Mouse (Mus musculus) hematopoietic stem cell, adult 5-6 weeks (primary cell): ENCODE results near the gene Slc15a5. TPM values are rescaled to one million over a fixed set of nuclear protein-coding genes. Genes with fewer than 3 reads are reported as not detected.

Source experiments
- ATAC-seq, 2 experiments: fragments of 125-278 bp in 1 of 2; replicated peaks in 1 of 2; 2 replicates each; pipeline ENCODE4 v1.8.0; 2016 to 2017; ENCODE audit warnings: inconsistent platforms in 2 of 2, mild to moderate bottlenecking in 2 of 2, moderate number of reproducible peaks in 2 of 2, low read depth in 1 of 2, moderate TSS enrichment in 1 of 2; ENCODE audit not compliant: low FRiP score in 2 of 2, poor library complexity in 2 of 2, severe bottlenecking in 2 of 2, insufficient read depth in 1 of 2, low TSS enrichment in 1 of 2
- total RNA-seq: library from RNA; stranded (forward); fragments of 172-1452, 232-1000 nt; gene quantifications from 2 replicates; pipeline ENCODE4 v1.2.3, GENCODE M21; 2017

Gene Slc15a5
- total RNA-seq, 1 experiment from 2014 or later, result not detected

DNA sequence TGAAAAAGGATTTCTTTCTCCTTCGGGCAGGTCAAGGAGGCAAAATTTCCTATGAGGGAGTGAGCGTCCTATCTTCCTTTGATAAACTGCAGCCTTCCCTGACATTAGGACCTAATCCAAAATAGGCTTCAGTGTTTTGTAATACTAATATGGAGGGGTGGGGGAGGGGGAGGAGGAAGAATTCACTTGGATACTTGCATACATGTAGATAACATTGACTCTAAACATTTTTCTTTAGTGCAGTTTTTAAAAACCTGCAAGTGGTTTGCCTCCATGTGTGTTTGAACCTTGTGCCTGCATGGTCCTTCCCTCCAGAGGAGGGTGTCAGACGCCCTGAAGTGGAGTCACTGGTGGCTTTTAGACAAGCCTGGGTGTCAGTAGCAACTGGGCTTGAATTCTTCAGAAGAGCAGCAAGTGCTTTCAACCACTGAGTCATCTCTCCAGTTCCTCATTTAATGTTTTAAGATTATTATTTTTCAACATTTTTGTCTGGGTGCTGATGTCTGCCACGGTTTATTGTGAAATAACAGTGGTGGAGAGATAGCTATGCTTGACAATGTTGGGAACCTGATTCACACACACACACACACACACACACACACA, 8.1 kb downstream of the Slc15a5 start:
- ATAC-seq, result peak in 1 of 2 experiments; percentile 42; a peak in 1 of 4 replicates

DNA sequence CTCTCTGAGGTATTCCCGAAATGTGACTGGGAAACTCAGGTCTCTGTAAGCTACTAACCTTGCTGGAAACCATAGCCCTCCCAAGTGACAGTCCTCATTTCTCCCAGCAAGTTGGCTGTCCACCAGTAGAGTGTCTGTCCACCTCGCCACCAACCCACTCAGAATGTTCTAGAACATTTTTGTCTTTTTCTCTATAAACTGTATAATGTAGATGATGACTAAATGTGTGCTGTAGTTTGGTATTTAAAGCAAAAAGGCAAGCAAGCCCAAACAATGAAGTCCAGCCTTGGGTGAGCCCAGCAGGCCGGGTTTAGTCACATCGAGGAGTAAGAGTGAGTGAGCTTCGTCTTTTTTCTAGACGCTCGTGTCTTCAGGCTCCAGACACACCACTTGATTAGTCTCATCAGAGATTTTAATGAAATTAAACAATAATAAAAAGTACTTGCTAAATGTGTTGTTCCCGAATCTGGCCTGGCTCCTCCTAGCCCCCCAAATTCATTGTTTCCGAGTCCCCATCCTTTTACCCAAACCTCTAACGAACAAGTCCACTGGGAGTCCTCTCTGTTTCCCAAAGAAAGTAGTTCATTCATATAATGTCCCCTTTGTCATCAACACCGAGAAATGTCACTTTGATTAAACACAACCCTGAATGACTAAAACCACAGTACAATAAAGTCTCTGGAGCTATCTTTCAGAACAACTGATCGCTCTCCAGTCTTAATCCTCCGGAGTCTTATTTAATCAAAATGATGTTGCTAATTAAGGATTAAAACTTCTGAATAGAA, 8.8 kb downstream of the Slc15a5 start:
- ATAC-seq, result no peak

DNA sequence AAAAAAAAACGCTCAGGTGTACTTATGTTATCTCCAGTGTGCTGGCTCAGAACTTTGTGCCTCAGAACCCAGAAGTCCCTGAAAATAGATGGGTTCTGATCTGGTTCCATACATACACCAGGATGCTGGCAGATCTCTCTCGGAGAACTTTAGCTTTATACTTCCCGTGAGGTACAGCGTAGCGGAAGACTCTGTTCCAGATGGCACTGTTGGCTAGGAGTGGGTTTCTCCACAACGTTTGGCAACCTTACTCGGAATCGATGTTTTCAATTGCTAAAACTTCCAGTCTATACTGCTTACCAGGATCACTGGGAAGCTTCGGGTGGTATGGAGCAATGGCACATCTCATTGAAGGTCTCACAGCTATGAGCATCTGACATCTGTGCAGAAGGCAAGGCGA, 9.8 kb downstream of the Slc15a5 start:
- no peak for ATAC-seq

DNA sequence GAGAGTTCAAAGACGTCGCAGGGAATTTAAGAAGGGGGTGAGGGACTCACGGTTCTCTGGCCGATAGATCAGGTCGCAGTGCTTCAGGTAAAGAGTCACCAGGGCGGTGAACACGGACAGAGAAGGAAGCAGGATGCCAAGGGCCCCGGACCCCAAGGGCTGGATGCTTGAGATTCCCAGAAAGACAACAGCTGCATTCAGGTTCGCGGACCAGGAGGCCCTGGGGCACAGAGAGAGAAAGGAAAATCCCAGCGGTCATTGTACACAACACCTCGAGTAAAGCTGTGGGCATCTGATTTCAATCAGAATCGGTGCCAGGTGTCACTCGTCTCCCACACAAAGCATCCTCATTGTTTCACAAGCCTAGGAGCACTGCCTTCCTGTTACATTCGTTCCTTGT, 24.1 kb downstream of the Slc15a5 start:
- ATAC-seq, result no peak; a peak in 1 of 4 replicates

DNA sequence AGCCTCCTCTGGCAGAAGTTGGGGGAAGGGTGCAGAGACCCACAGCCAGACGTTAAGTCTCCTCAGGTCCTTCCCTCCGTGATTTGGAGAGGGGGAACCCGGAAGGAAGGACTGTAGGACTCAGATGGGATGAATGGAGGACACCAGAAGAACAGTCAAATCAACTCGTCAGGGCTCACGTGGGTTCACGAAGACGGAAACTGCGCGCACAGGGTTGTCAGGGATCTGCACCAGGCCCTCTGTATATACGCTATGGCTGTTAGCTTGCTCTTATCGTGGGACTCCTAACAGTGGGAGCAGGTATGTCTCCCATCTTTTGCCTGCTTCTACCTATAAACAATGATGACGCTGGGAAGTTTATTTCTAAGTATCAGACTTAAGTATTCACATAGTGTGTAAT, 24.8 kb downstream of the Slc15a5 start:
- ATAC-seq, result no peak

DNA sequence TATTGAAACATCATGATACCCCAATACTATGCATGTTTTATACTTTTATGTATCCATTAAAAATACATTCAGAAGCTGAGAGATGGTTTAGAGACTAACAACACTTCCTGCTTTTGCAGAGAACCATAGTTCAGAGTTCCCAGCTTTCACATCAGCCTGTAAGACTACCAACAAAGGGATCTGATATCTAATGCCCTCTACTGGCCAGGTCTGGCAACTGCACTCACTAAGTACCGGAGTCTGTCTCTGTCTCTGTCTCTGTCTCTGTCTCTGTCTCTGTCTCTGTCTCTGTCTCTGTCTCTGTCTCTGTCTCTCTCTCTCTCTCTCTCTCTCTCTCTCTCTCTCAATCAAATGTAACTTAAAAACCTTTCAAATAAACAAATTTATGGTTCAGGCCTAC, 25.6 kb downstream of the Slc15a5 start:
- ATAC-seq, result peak; percentile 59 to 77; a peak in 2 of 4 replicates

DNA sequence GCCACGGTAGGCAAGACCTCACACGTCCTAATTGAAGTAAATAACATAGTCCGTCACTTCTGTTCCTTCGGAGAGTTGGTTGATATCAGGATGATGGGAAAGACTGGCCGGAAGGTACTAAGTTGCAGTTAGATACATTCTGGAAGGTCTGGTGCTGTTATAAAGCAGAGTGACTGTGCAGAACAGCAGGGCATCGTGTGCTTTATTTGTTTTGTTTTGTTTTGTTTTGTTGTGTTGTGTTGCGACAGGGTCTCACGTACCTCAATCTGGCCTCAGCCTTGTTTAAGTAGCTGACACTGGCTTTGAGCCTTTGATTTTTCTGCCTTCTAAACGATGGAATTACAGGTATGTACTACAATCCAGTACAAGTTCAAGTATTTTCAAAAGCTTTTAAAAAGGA, 26.0 kb downstream of the Slc15a5 start:
- no peak for ATAC-seq

DNA sequence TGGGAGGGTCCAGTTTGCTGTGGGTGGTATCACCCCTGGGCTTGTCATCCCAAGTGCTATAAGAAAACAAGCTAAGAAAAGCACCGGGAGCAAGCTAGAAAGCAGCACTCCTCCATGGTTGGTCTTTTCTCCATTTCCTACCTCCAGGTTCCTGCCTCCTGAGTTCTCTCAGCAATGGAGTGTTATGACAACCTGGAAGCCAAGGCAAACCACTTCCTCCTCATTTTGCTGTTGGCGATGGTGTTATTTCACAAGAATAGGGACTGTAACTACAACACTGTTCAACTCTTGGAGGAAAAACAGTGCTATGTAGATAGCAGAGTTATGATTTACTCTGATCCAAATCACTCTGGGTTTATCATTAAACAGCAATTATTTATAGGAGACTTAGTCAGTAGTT, 34.4 kb downstream of the Slc15a5 start:
- ATAC-seq, result peak in 1 of 2 experiments; percentile 30; a peak in 1 of 4 replicates

DNA sequence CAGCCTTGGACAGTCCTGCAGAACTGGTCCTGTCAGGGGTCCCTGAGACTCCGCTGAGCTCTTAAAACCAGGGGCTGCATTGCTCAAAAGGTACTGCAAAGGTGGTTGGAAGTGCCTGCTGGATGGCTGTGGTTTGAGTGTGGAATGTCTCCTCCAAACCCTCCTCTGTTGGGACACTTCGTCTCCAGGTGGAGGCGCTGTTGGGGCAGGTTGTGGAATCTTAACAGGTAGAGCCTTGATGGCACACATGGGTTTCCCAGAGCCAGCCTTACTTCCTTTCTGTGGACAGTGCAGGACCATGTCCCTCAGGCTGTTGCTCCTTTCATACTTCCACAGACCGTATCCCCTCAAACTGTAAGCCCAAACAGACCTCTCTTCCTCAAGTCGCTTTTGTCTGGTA, 36.8 kb downstream of the Slc15a5 start:
- no peak for ATAC-seq

DNA sequence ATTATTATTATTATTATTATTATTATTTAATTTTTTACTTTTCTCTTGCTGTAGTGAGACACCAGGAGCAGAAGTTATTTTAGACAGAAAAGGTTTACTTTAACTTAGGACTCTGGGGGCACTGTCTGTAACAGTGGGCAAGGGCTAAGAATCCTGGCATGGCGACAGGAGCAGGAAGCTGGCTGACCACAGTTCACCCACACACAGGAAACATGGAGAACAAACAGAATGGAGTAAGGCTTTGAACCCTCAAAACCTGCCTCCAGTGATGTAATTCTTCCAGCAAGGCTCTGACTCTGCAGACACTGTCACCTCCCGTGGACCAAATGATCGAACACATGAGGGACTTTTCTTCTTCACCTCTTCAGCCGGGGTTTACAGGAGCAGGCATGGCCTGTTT, 37.9 kb downstream of the Slc15a5 start:
- peak; percentile 37 to 49; a peak in 2 of 4 replicates for ATAC-seq

DNA sequence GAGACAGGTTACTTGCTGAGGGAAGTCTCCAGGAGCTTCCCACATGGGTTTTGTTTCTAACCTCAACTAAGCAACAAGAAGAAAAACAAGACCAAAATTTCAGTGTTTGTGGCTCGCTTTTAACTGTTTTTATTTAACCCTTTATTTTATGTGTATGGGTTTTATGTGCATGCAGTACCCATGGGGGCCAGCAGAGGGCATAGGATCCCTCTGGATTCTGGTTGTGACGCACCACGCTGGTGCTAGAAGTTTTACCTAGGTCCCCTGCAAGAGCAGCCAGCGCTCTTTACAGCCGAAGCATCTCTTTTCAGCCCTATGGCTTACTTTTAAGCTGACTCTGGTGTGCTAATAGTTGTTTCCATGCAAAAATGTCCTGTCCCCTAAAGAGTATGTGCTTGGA, 42.1 kb downstream of the Slc15a5 start:
- no peak for ATAC-seq

DNA sequence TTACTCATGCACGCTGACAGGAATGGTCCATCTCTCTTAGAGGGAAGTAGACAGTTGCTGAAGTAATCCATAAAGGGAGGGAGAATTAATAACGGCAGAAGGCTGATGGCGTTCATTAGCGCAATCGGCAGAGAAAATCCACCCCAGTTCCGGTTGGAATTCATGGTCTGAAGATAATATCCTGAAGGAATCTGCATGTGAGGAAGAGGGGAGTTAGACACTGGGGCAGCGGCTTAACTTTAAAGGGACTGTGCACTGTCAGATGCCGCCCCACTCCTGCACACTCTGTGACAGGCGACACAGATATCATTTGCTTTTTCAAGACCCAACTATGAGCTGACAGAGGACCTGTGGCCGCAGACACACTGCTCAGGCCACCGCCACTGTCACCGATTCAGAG, 42.8 kb downstream of the Slc15a5 start:
- no peak for ATAC-seq

DNA sequence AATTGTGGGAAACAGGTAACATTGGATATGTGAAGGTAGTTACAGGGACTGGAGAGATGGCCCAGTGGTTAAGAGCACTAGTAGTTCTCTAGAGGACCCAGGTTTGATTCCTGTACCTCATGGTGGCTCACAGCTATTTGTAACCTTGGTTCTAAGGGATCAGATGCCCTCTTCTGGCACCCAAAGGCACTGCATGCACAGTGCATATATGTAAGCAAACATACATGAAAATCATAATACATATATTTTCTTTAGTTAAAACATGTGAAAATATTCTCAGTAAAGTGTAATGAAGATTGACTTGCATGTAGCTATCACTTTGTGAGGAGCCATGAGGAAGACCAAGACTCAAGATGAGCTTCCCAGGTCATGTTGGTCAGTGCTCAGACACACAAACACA, 62.8 kb downstream of the Slc15a5 start:
- ATAC-seq, result no peak

DNA sequence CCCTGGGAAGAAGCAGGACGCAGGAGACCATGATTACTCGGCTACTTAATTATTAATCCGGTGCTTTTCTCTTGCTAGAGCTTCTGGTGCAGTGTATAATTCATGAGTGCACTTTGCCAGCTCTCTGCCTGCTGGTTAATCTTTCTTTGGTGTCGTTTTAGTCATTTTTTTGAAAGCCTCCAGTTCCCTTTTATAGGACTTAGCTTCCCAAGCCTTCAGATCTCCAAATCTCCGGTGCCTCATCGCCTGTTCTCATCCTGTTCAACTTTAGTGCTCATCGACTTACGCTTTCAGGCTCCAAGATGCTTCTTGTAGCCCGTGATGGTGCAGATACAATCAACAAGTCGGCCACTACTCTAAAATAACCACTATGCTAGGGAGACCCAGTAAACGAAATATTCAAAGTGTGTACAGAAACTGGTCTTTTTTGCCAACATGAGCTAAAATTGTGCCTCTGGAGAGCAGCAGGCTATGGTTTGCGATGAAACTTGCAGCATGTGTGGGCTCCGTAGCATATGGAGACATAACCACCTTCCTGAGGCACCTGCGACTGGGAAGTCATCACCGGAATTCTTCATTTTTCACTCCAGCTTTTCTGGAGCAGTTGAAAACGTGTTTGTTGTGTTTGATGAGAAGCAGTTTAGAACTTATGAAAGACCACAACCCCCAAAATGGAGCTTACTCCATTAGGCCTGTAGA, 64.6 kb downstream of the Slc15a5 start:
- no peak for ATAC-seq

DNA sequence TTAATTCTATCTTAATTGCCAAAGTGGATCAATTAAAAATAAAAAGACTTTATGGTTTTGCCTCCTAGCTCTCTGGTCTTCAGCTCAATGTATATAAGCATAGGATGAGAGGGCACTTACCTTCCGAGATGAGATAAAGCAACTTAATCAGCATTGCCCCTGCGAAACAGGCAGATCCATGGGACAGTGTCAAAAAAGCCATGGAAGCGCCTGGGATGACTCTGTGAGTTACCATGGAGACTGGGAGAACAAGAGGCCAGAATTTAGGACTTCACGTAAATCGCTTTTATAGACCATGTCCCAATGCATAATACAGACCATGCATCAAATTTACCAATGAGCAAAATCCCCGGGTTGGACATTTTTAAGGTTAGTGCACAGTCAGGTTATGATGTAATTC, 67.8 kb downstream of the Slc15a5 start:
- ATAC-seq, result no peak

DNA sequence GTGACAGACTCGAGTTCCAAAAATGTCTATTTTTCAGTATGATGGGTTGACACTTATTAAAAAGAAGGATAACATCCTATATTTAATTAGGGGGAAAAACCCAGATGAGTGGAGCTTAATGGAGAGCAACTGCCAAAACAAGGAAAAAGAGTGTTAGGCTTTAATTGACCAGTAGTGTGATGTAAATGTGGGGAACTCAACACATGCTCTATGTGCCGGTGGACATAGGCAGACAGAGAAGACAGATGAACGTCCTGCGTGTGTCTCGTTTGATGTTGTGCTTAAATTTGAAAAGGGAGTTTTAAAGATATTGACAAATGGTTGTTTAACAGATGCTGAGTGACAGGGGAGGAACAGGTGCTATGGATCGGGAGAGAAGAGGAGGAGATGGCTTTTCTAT, 72.0 kb downstream of the Slc15a5 start:
- ATAC-seq, result no peak

DNA sequence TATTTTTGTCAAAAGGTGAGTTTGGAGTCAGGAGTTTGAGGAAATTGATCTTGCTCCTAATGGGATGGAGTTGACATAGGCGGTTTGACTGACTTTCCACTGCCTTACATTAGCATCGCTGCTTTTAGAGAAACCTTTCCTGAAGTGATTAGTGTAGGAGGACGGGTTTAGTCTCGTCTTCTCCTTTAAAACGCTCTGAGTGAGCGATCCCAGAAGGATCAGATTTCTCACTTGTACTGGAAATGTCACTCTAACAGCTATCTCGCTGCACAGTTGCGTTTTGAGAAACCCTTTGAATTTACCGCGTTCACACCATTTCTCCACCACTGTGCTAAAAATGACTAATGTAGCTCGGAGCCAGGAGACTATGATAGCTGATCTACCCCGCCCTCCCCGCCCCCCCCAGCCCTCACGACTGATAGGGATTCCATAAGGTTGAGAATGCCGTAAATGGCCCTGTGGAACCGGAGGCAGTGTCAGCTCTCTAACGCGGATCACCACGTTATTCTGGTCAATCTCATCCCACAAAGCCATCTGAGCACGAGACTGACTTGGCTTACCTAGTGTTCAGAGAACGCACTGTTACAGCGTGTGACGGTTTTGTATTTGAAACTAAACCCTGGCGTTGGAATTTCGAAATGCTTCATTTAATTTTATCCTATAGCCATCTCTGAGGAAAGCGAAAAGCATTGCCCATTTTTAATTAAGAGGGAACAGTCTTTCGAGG, 73.0 kb downstream of the Slc15a5 start:
- no peak for ATAC-seq

DNA sequence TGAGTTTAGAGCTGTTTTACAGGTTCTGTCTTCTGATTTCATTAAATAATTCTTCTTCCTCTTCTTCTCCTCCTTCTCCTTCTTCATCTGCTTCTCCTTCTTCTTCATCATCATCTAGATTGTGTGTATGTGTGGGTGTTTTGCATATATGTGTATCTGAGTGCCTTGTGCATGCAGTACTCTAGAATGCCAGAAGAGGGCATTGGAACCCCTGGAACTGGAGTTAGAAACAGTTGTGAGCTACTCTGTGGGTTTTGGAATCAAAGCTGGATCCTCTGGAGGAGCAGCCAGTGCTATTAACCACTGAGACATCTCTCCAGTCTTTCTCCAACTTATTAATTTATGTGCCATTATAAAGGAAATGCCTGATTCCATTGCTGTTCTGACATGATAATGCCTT, 89.9 kb downstream of the Slc15a5 start:
- ATAC-seq, result no peak; a peak in 1 of 4 replicates
